Mouse (Mus musculus): ENCODE measurements around the gene Rock2.

DNA sequence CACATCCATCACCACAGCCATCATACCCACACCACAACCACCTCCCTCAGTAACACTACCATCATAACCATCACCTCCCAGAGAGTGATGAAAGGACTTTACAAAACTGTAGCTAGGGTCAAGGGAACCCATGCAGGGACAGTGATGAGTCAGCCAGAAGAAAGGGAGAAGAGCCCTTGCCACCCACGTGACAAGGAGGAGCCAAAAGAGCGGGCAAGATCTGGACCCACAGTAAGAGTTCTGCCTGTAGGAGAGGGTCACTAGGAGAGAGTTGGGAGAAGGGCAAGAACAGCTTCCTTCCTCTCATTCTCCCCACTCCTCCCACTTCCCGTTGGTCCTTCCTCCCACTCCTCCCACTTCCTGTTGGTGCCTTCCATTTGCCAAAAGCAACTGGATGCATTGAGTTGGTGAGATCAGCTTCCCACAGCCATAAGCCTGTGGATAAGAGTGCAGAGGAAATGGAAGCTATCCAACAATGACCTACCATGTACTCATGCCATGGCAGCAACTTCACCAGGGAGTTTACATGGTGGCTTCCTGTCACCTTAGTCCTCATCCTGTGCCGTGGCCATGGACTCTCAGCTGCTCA is 47.4 kb upstream of the Rock2 start:
- TF ChIP-seq POLR2A (IDR thresholded peaks at IDR 0.05; ENCODE audit: insufficient read length, low read depth): no peak
- TF ChIP-seq USF1 (IDR thresholded peaks at IDR 0.05; ENCODE audit: low read depth): no peak
- TF ChIP-seq SRF (IDR thresholded peaks at IDR 0.05; ENCODE audit: control insufficient read depth, insufficient read length, low read depth): no peak
